Mouse (Mus musculus): ENCODE results near the gene Rhoc.
"Not testable (repeated sequence)": the region's sequence is repeated elsewhere in the genome, so short reads cannot be mapped to it uniquely, and the experiment has no call there.

The Rhoc gene

GRCm38 (mm10) chr3:104788075-104788474, at the start of gene Rhoc:
Rhoc (plus strand) TSS chr3:104788375.
- DNase-seq = no peak

GRCm38 (mm10) chr3:104741954-104742353, 46.2 kb upstream of the Rhoc start:
- DNase-seq = no peak

- DNase-seq = no peak
These were observed 45.0 kb upstream of the Rhoc start for GRCm38 (mm10) chr3:104743161-104743560.

- DNase-seq = no peak
These were observed 44.3 kb upstream of the Rhoc start for GRCm38 (mm10) chr3:104743864-104744263.

DNA sequence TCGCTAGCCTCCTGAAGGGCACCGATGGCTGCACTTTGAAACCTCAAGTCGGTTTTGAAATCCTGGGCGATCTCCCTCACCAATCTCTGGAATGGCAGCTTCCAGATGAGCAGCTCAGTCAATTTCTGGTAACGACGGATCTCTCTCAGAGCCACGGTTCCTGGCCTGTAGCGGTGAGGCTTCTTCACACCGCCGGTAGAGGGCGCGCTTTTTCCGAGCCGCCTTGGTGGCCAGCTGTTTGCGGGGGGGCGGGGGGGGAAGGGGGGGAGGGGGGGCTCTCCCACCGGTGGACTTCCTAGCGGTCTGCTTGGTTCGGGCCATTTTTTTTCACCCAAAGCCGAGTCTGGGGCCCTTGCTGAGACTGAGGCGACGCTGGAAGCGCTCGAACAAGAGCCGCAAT, 35.3 kb upstream of the Rhoc start:
- DNase-seq = not testable (repeated sequence)

- DNase-seq = peak; percentile 65 to 73
These were observed 29.8 kb upstream of the Rhoc start for GRCm38 (mm10) chr3:104758406-104758805.

- DNase-seq = no peak
These were observed 29.3 kb upstream of the Rhoc start for GRCm38 (mm10) chr3:104758869-104759268.

DNA sequence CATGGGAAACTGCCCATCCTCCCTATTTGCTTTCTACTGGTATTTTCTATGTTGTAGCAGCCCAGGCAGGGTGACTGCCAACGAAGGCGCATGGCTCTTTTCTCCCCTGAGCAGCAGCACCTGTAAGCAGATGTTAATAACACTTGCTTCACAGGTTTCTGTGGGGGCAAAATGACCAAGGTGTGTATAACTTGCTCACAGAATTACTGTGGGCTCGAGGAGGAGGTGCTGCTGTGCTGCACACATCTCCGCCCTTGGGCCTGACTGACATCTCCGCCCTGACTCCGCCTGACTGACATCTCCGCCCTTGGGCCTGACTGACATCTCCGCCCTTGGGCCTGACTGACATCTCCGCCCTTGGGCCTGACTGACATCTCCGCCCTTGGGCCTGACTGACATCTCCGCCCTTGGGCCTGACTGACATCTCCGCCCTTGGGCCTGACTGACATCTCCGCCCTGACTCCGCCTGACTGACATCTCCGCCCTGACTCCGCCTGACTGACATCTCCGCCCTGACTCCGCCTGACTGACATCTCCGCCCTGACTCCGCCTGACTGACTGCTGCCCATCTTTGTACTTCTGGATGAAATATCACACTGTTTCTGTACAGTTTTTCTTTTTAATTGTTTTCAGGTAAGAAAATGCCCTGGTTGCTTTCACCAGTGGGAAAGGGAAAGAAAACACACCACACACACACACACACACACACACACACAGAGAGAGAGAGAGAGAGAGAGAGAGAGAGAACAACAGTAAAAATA, 25.9 kb upstream of the Rhoc start:
- not testable (repeated sequence) for DNase-seq

- no peak for DNase-seq
These were observed 23.2 kb upstream of the Rhoc start for GRCm38 (mm10) chr3:104765021-104765420.

DNA sequence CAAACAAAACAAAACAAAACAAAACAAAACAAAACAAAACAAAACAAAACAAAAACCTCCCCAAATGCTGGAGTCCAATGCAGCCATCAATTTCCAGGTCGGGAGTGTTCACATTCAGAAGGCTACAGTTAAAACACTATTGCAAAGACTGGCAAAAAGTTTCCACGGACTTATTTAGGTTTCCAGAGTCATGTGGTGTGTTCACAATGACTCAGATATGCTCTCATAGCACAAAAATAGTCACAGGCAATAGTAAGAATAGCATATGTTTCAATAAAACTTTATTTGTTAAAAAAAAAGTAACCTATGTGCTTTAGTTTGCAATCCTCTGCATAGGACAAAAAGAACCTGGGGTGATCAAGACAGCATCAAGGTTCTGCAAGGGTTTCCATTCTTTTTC, 21.0 kb upstream of the Rhoc start:
- DNase-seq = no peak

DNA sequence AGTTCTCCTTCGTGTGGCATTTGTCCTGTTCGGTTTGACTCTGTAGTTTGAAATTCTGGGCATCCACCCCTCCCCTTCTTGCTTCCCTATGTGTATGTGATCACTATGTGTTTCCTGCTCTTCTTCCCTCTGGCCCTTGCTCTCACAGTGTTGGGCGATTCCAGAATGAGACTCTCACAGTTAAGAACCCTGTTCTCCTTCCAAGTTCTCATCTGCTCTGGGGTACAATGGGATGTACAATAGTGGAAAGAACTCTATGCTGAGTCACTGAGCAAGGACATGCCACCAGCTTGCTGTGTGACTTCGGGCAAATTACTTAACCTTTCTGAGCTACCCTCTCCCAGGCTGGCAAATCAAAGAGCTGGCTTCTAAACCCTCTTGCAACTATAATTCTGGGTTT, 20.5 kb upstream of the Rhoc start:
- no peak for DNase-seq

DNA sequence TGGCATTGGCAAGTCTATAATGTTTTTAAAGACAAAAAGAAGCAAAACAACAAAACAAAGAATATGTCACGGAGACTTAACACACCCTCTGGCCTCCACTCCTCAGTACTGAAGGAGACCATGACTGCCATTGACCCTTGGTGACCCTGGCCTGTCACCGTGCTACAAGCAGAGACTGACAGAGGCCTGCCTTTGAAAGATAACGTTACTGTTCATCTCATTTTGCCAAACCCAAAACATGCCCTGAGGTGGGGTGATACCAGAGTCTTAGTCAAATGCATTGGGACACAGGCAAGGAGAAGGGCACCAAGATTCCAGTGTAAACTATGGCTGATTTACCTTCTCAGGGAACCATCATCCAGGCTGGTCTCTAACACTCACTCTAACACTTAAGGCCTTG, 19.0 kb upstream of the Rhoc start:
- DNase-seq = no peak

GRCm38 (mm10) chr3:104770035-104770434, 18.1 kb upstream of the Rhoc start:
- DNase-seq = no peak

DNA sequence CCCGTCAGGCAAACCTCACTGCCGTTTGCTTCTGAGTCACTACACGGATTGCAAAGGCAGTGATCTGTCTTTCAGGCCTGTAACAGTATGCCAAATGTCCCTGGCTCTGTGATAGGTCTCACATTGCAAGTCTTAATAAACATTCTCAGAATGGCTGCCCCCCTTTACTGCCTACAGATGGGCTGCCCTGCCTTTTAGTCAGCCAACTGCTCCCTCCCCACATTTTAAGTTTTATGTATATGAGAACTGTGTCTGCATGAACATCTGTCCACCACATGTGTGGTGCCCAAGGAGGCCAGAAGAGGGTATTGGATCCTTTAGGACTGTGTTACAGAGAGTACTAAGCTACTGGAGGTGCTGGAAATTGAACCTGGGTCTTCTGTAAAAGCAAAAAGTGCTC, 17.3 kb upstream of the Rhoc start:
- no peak for DNase-seq

- DNase-seq = no peak
These were observed 16.7 kb upstream of the Rhoc start for GRCm38 (mm10) chr3:104771460-104771859.

GRCm38 (mm10) chr3:104773301-104773700, 14.9 kb upstream of the Rhoc start:
- DNase-seq = no peak

- no peak for DNase-seq
These were observed 10.8 kb upstream of the Rhoc start for GRCm38 (mm10) chr3:104777342-104777741.

- DNase-seq = peak; percentile 40 to 55
These were observed 8.2 kb upstream of the Rhoc start for GRCm38 (mm10) chr3:104779949-104780348.

GRCm38 (mm10) chr3:104780561-104781420, 7.4 kb upstream of the Rhoc start, which contains the start of gene Ppm1j:
Ppm1j (plus strand) TSS chr3:104781056.
- peak; percentile 17 to 23 for DNase-seq

GRCm38 (mm10) chr3:104781471-104781903, 6.7 kb upstream of the Rhoc start, which contains the start of gene Fam19a3:
Fam19a3 (minus strand) TSS chr3:104781840.
- no peak for DNase-seq

DNA sequence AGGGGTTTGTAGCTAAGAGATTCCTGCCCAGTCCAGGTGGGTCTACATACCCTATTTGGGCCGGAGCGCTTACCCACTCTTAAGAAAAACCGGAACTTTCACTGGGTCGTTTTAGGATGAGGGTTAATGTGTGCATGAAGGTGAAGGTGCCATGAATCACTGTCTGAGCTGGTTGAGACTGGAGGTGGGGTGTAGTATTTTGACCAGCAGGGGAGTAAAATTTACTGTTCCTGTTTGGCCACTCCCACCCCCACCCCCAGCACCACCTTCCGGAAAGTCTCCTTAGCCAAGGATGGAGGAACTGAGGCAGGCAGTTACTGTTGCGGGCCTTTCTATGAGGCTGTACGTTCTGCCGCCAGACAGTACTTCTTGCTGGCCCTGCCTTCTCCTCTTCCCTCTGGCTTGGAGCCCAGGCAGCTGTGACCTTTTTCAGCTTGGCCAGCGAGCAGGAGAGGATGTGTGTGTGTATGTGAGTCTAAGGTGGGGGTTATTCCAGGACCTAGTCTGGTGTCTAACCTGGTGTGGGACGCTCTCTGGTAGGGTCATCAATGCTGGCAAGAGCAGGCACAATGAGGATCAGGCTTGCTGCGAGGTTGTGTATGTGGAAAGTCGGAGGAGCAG, 6.0 kb upstream of the Rhoc start:
- no peak for DNase-seq

DNA sequence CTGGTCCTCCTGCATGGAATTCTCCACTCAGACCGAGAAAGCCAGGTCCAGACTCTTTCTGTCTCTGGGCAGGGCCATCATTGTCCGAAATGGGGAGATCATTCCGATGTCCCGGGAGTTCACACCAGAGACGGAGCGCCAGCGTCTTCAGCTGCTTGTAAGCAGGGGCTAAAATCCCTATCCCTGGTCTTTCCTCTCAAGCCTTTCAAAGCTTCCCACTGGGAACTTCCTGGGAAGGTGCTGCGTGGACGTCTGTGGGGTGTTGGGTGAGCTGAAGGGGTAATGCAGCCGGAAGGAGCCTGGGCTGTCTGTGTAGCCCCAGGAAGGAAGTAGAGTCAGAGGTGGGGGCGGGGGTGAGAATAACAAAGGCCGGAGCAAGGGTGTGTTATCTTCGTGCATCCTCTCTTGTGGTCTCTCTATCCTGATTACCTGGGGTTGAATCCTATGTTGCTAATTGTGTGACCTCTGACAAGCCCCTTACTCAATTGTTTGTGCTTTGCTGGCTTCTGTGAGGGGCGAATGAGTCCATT, 4.1 kb upstream of the Rhoc start:
- DNase-seq = no peak

DNA sequence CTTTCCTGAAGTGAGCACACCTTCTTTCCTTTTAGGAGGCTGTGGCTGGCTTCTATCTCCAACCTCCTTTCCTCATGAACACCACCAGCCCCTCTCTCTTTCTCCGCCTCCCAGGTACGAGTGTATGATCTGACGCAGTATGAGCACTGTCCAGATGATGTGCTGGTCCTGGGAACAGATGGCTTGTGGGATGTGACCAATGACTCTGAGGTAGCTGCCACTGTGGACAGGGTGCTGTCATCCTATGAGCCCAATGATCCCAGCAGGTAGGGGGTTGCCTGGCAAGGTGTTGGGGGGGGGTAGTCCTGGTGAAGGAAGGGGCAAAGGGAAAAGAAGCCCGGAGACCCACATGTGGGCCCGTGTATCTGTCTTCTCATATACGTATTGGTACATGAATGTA, 2.9 kb upstream of the Rhoc start:
- DNase-seq = no peak
